Comparison of ENCODE assay signal across 33 mouse cellular contexts in genomic region chr4:141757124-141757523, GRCm38 (mm10). TPM values are rescaled to one million over a fixed set of nuclear protein-coding genes. Genes with fewer than 3 reads are reported as not detected.
DNase-seq lines count a peak whose midpoint lies in the region; ATAC-seq and TF ChIP-seq lines count a peak whose summit lies in the region.
"Had no signal": no experiment of that assay in that cellular context is flagged by ENCODE, and none has a peak within 500 bp of the region (broad histone marks: within the 10 kb centered on the region; RNA-seq: fewer than 3 reads in every experiment).

No protein-coding gene starts in this region.

- TF ChIP-seq CTCF in gastrocnemius, adult 2 months (IDR thresholded peaks at IDR 0.05) = no peak

- peak; percentile 74 for DNase-seq in adrenal gland, adult 2 months
- no peak for DNase-seq in adrenal gland, postnatal 10 days
- DNase-seq in liver, embryonic 11.5 days (ENCODE audit: low spot score) = no peak
- no peak for DNase-seq in gastrocnemius, adult 2 months
- DNase-seq: B cell, adult 2 months; cerebellum, adult 11-12 months; cerebellum, adult 8-10 months; cerebellum, postnatal 10 days; cerebellum, postnatal 36 days; embryo, embryonic 11 days; gastrocnemius, postnatal 10 days; gastrocnemius, postnatal 36 days; heart, adult 2 months; heart, postnatal 14 days; heart, postnatal 4 days had no signal

- H3K4me2 ChIP-seq in liver, embryonic 12.5 days = no peak overlapping the region
- no peak overlapping the region for H3K4me2 ChIP-seq in liver, embryonic 11.5 days
- H3K4me2 ChIP-seq in liver, embryonic 15.5 days = no peak overlapping the region
- H3K4me2 ChIP-seq: embryonic facial prominence, embryonic 13.5 days; forebrain, embryonic 12.5 days; forebrain, embryonic 15.5 days; heart, embryonic 13.5 days; hindbrain, embryonic 14.5 days had no signal

- H3K36me3 ChIP-seq in liver, embryonic 12.5 days = peaks cover 40% of the 10 kb centered on the region
- H3K36me3 ChIP-seq in liver, embryonic 11.5 days (ENCODE audit: control insufficient read depth, insufficient read depth, low read length) = no peaks in the 10 kb centered on the region
- peaks cover 18% of the 10 kb centered on the region for H3K36me3 ChIP-seq in liver, embryonic 15.5 days (replicated peaks)

- no peak for ATAC-seq in liver, embryonic 12.5 days
- no peak for ATAC-seq in liver, embryonic 11.5 days (replicated peaks; ENCODE audit: low FRiP score)
- ATAC-seq in liver, embryonic 15.5 days (ENCODE audit: insufficient read depth) = no peak
- ATAC-seq: forebrain, embryonic 15.5 days; hindbrain, postnatal 0 days; inflammation-experienced regulatory T-cells, adult 6 months; intestine, embryonic 16.5 days; Patski had no signal

- no peaks in the 10 kb centered on the region for H3K27me3 ChIP-seq in liver, embryonic 12.5 days (replicated peaks)
- no peaks in the 10 kb centered on the region for H3K27me3 ChIP-seq in liver, embryonic 11.5 days (replicated peaks; ENCODE audit: control insufficient read depth, insufficient read depth, low read length)
- no peaks in the 10 kb centered on the region for H3K27me3 ChIP-seq in liver, embryonic 15.5 days
- H3K27me3 ChIP-seq: CH12.LX; embryonic facial prominence, embryonic 13.5 days; forebrain, embryonic 12.5 days; forebrain, embryonic 15.5 days; heart, embryonic 13.5 days; Patski had no signal

- no peak overlapping the region for H3K4me3 ChIP-seq in liver, embryonic 12.5 days
- no peak overlapping the region for H3K4me3 ChIP-seq in liver, embryonic 11.5 days (ENCODE audit: low read depth, low read length)
- H3K4me3 ChIP-seq in liver, embryonic 15.5 days (replicated peaks) = no peak overlapping the region
- no peak overlapping the region for H3K4me3 ChIP-seq in gastrocnemius, adult 2 months
- H3K4me3 ChIP-seq: embryonic facial prominence, embryonic 10.5 days; embryonic facial prominence, embryonic 13.5 days; erythroblast, embryonic 14.5 days; forebrain, embryonic 12.5 days; forebrain, embryonic 15.5 days; heart, adult 2 months; heart, embryonic 10.5 days; heart, embryonic 13.5 days had no signal

- no peak overlapping the region for H3K9ac ChIP-seq in liver, embryonic 12.5 days
- H3K9ac ChIP-seq in liver, embryonic 11.5 days (ENCODE audit: low read depth, low read length) = no peak overlapping the region
- H3K9ac ChIP-seq in liver, embryonic 15.5 days = no peak overlapping the region
- H3K9ac ChIP-seq: embryonic facial prominence, embryonic 13.5 days; forebrain, embryonic 12.5 days; forebrain, embryonic 15.5 days; heart, embryonic 13.5 days; hindbrain, embryonic 14.5 days had no signal

- intact Hi-C loops in gastrocnemius, adult 2 months (cut with DNase I) = no loop called here

- no peaks in the 10 kb centered on the region for H3K9me3 ChIP-seq in liver, embryonic 12.5 days (replicated peaks)
- H3K9me3 ChIP-seq in liver, embryonic 11.5 days (ENCODE audit: control insufficient read depth, low read length) = no peaks in the 10 kb centered on the region
- H3K9me3 ChIP-seq in liver, embryonic 15.5 days (replicated peaks) = no peaks in the 10 kb centered on the region
- H3K9me3 ChIP-seq: embryonic facial prominence, embryonic 10.5 days; embryonic facial prominence, embryonic 13.5 days; forebrain, embryonic 12.5 days; forebrain, embryonic 15.5 days; G1E; heart, embryonic 10.5 days had no signal

- peaks cover 70% of the 10 kb centered on the region for H3K4me1 ChIP-seq in liver, embryonic 12.5 days
- peaks cover 27% of the 10 kb centered on the region for H3K4me1 ChIP-seq in liver, embryonic 11.5 days (replicated peaks; ENCODE audit: control insufficient read depth, insufficient read depth, low read length)
- peaks cover 73% of the 10 kb centered on the region for H3K4me1 ChIP-seq in liver, embryonic 15.5 days (replicated peaks)
- H3K4me1 ChIP-seq: forebrain, embryonic 12.5 days; forebrain, embryonic 15.5 days had no signal

- WGBS in liver, embryonic 12.5 days (ENCODE audit: insufficient replicate concordance) = 91% methylated on average over 3 of the region's 3 CpGs
- 86% methylated on average over 3 of the region's 3 CpGs for WGBS in liver, embryonic 11.5 days
- 87% methylated on average over 3 of the region's 3 CpGs for WGBS in liver, embryonic 15.5 days (ENCODE audit: insufficient replicate concordance)

- peak overlapping the region; percentile 92; the same call in 1 of the 2 replicates for H3K27ac ChIP-seq in liver, embryonic 12.5 days
- H3K27ac ChIP-seq in liver, embryonic 11.5 days (ENCODE audit: low read depth, low read length) = no peak overlapping the region
- H3K27ac ChIP-seq in liver, embryonic 15.5 days (replicated peaks) = peak overlapping the region; percentile 89; the same call in 1 of the 2 replicates
- H3K27ac ChIP-seq in gastrocnemius, adult 2 months = no peak overlapping the region
- H3K27ac ChIP-seq: embryonic facial prominence, embryonic 10.5 days; embryonic facial prominence, embryonic 13.5 days; forebrain, embryonic 12.5 days; forebrain, embryonic 15.5 days; heart, adult 2 months; heart, embryonic 10.5 days; heart, embryonic 13.5 days; hindbrain, embryonic 14.5 days; hindbrain, postnatal 0 days had no signal

RNA-seq across cellular contexts. Expression of gene Agmat, which starts 10.7 kb away (rescaled TPM):
- 10 to 100 TPM; 25.7 to 59.4 TPM for total RNA-seq in adrenal gland, adult 2 months (2021)
- 5.8 and 9.2 TPM in 2 replicates for polyA plus RNA-seq in adrenal gland, adult 2 months (2012; rRNA removed)
- 10 to 100 TPM; 15.6 to 34.4 TPM for total RNA-seq in adrenal gland, postnatal 10 days (2021)
- polyA plus RNA-seq in liver, embryonic 12.5 days (2016; fragmentation: Nextera tagmentation; extraction: Ambion mirVana) = 16.0 and 16.3 TPM in 2 replicates
- 16.0 and 18.0 TPM in 2 replicates for polyA plus RNA-seq in liver, embryonic 11.5 days (2014; fragmentation: Nextera tagmentation; extraction: Ambion mirVana)
- polyA plus RNA-seq in liver, embryonic 15.5 days (2015; fragmentation: Nextera tagmentation; extraction: Ambion mirVana) = 20.5 and 26.2 TPM in 2 replicates
- not detected for total RNA-seq in gastrocnemius, adult 2 months (2021)
- total RNA-seq: CH12.LX; granulocyte monocyte progenitor cell, adult 5-6 weeks; hindbrain, postnatal 0 days had no signal
- polyA plus RNA-seq: embryonic facial prominence, embryonic 10.5 days; embryonic facial prominence, embryonic 13.5 days; forebrain, embryonic 12.5 days; forebrain, embryonic 15.5 days; G1E; hindbrain, embryonic 11.5 days; inflammation-experienced regulatory T-cells, adult 6 months; Patski had no signal

RNA-seq across cellular contexts. Expression of gene Dnajc16, which starts 33.6 kb away (rescaled TPM):
- 10 to 100 TPM; 21.3 to 29.6 TPM for total RNA-seq in adrenal gland, adult 2 months (2021)
- polyA plus RNA-seq in adrenal gland, adult 2 months (2012; rRNA removed) = 13.2 and 14.4 TPM in 2 replicates
- 10 to 100 TPM; 16.1 to 16.8 TPM for total RNA-seq in adrenal gland, postnatal 10 days (2021)
- 3.1 and 3.2 TPM in 2 replicates for polyA plus RNA-seq in liver, embryonic 12.5 days (2016; fragmentation: Nextera tagmentation; extraction: Ambion mirVana)
- 4.0 and 4.2 TPM in 2 replicates for polyA plus RNA-seq in liver, embryonic 11.5 days (2014; fragmentation: Nextera tagmentation; extraction: Ambion mirVana)
- 2.0 and 2.2 TPM in 2 replicates for polyA plus RNA-seq in liver, embryonic 15.5 days (2015; fragmentation: Nextera tagmentation; extraction: Ambion mirVana)
- 10 to 100 TPM; 12.6 to 12.9 TPM for total RNA-seq in gastrocnemius, adult 2 months (2021)

RNA-seq across cellular contexts. Expression of gene Ddi2, which starts 33.9 kb away (rescaled TPM):
- 10 to 100 TPM; 38.5 to 78.4 TPM for total RNA-seq in adrenal gland, adult 2 months (2021)
- 16.8 and 22.1 TPM in 2 replicates for polyA plus RNA-seq in adrenal gland, adult 2 months (2012; rRNA removed)
- 10 to 100 TPM; 48.6 to 59.9 TPM for total RNA-seq in adrenal gland, postnatal 10 days (2021)
- 28.0 and 28.6 TPM in 2 replicates for polyA plus RNA-seq in liver, embryonic 12.5 days (2016; fragmentation: Nextera tagmentation; extraction: Ambion mirVana)
- 29.3 and 31.4 TPM in 2 replicates for polyA plus RNA-seq in liver, embryonic 11.5 days (2014; fragmentation: Nextera tagmentation; extraction: Ambion mirVana)
- polyA plus RNA-seq in liver, embryonic 15.5 days (2015; fragmentation: Nextera tagmentation; extraction: Ambion mirVana) = 14.8 and 17.2 TPM in 2 replicates
- 10 to 100 TPM; 37.8 to 46.5 TPM for total RNA-seq in gastrocnemius, adult 2 months (2021)

RNA-seq across cellular contexts. Expression of gene Casp9, which starts 36.3 kb away (rescaled TPM):
- 10 to 100 TPM; 18.2 to 22.0 TPM for total RNA-seq in adrenal gland, adult 2 months (2021)
- 16.6 and 19.3 TPM in 2 replicates for polyA plus RNA-seq in adrenal gland, adult 2 months (2012; rRNA removed)
- 10 to 100 TPM; 14.4 to 22.5 TPM for total RNA-seq in adrenal gland, postnatal 10 days (2021)
- 13.5 and 14.5 TPM in 2 replicates for polyA plus RNA-seq in liver, embryonic 12.5 days (2016; fragmentation: Nextera tagmentation; extraction: Ambion mirVana)
- 16.5 and 18.3 TPM in 2 replicates for polyA plus RNA-seq in liver, embryonic 11.5 days (2014; fragmentation: Nextera tagmentation; extraction: Ambion mirVana)
- 9.7 and 9.9 TPM in 2 replicates for polyA plus RNA-seq in liver, embryonic 15.5 days (2015; fragmentation: Nextera tagmentation; extraction: Ambion mirVana)
- 1 to 10 TPM; 2.2 to 2.5 TPM for total RNA-seq in gastrocnemius, adult 2 months (2021)

Comparison
In these comparisons a context has a peak if more than half of its experiments do, and no peak if none do; other contexts are left out.
1. H3K27ac ChIP-seq: peak in liver, embryonic 12.5 days (single experiment) and liver, embryonic 15.5 days (single experiment); none in liver, embryonic 11.5 days (single experiment) and gastrocnemius, adult 2 months (single experiment).